Mouse (Mus musculus): Measurements from ENCODE around the gene Pagr1b. TPM values are rescaled to one million over a fixed set of nuclear protein-coding genes. Genes with fewer than 3 reads are reported as not detected.
A peak's percentile ranks its signal among the peaks of the same experiment; 100 is the strongest.

Pagr1b gene
- polyA plus RNA-seq, 1 experiment from 2014 or later, result 0.30 TPM

DNA sequence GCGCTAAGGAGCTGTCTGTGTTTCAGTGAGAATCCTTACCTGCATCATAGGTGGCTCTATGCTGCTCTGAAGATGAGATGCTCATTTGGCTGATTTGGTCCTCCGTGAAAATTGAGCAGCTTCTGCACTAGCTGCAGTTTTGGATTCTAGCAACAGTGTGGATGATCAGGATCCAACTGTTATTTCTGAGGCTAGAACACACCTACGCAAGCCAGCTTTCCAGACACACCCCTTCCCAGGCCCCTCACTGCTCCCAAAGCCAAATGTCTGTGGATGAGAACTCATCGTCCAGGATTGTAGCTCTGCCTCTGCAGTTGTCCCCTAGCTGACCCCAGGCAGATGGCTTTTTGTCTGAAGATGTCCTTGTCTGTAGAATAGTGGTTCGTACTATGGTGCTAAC, 55.2 kb downstream of the Pagr1b start:
- H3K36me3 ChIP-seq, result peaks cover 83% of the 10 kb centered on the region
- 88% methylated on average over 5 of the region's 5 CpGs for WGBS
- no peak for ATAC-seq

DNA sequence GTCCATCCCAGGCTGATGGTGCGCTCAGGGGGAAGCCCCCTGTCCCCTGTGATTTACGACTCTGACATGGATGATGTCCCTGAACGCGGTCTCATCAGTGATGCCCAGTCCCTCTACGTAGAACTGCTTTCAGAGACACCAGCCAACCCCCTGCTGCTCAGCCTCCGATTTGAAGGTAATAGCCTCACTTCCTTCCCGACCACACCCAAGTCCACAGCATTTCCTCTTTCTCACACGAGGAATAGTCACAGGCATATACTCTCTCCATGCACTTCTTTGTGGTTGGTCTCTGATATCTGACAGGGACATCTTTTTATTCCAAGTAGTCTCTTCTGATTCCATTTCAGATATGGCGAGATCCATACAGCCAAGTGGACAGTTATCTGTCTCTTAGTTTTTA, 56.5 kb downstream of the Pagr1b start:
- WGBS, result 76% methylated on average over 9 of the region's 9 CpGs
- H3K9ac ChIP-seq (replicated peaks), result no peak overlapping the region
- no peaks in the 10 kb centered on the region for H3K9me3 ChIP-seq
- peaks cover 82% of the 10 kb centered on the region for H3K36me3 ChIP-seq
- H3K4me3 ChIP-seq (replicated peaks), result no peak overlapping the region
- no peak for ATAC-seq
- no peak overlapping the region for H3K27ac ChIP-seq
- H3K4me2 ChIP-seq (replicated peaks), result no peak overlapping the region
- H3K27me3 ChIP-seq, result peaks cover 38% of the 10 kb centered on the region
- no peaks in the 10 kb centered on the region for H3K4me1 ChIP-seq (replicated peaks)

More for the DNA sequence above, 55.2 kb downstream of the Pagr1b start:
- no peaks in the 10 kb centered on the region for H3K9me3 ChIP-seq
- H3K9ac ChIP-seq (replicated peaks), result no peak overlapping the region
- no peaks in the 10 kb centered on the region for H3K4me1 ChIP-seq (replicated peaks)
- peaks cover 38% of the 10 kb centered on the region for H3K27me3 ChIP-seq
- H3K4me2 ChIP-seq (replicated peaks), result no peak overlapping the region
- no peak overlapping the region for H3K27ac ChIP-seq
- no peak overlapping the region for H3K4me3 ChIP-seq (replicated peaks)

DNA sequence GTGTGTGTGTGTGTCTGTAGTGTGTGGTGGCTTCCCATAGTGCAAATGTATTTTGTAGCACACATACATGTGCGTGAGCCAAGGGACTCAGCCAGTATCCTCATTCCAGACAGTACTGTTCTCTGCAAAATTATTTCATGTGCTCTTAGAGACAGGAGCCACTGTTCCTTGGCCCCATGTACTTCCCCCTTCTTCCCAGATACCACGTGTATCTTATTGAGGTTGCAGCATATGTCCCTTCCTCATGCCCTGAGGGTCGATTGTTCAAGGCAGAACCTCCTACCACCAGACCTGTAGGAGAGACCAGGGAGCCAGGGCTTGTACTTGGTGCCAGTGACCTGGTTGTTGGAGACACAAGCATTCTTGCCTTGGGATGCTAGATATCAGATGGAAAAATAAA, 61.2 kb downstream of the Pagr1b start:
- Histone ChIP-seq H3K9me3 (no peaks in the 10 kb centered on the region), H3K27ac (no peak overlapping the region), H3K4me3 (replicated peaks) (no peak overlapping the region), H3K27me3 (peaks cover 22% of the 10 kb centered on the region), H3K36me3 (peaks cover 48% of the 10 kb centered on the region), H3K9ac (replicated peaks) (no peak overlapping the region), H3K4me2 (replicated peaks) (no peak overlapping the region), H3K4me1 (replicated peaks) (peaks cover 35% of the 10 kb centered on the region)
- ATAC-seq, result no peak
- WGBS, result 64% methylated on average over 3 of the region's 3 CpGs

DNA sequence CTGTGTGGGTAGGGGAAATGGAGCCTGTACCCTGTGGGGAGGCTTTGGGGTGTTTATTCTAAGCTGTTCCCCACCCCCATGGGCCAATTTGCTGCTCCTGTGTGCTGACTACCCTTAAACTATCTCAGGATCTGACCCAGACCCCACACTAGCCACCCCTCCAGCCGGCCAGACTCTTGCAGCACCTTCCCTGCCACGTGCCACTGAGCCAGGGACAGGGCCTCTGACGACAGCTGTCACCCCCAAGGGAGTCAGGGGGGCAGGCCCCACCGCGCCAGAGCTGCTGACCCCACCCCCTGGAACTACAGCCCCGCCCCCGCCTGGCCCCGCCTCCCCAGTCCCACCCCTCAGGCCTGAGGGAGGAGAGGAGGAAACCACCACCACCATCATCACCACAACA, 63.6 kb downstream of the Pagr1b start:
- H3K4me2 ChIP-seq (replicated peaks), result peak overlapping the region; percentile 98
- peaks cover 26% of the 10 kb centered on the region for H3K36me3 ChIP-seq
- H3K9ac ChIP-seq (replicated peaks), result peak overlapping the region; percentile 81
- ATAC-seq, result no peak
- 0% methylated on average over 5 of the region's 8 CpGs for WGBS
- peak overlapping the region; percentile 63 for H3K4me3 ChIP-seq (replicated peaks)
- H3K27ac ChIP-seq, result no peak overlapping the region
- H3K9me3 ChIP-seq, result no peaks in the 10 kb centered on the region
- peaks cover 58% of the 10 kb centered on the region for H3K4me1 ChIP-seq (replicated peaks)
- H3K27me3 ChIP-seq, result peaks cover 22% of the 10 kb centered on the region

DNA sequence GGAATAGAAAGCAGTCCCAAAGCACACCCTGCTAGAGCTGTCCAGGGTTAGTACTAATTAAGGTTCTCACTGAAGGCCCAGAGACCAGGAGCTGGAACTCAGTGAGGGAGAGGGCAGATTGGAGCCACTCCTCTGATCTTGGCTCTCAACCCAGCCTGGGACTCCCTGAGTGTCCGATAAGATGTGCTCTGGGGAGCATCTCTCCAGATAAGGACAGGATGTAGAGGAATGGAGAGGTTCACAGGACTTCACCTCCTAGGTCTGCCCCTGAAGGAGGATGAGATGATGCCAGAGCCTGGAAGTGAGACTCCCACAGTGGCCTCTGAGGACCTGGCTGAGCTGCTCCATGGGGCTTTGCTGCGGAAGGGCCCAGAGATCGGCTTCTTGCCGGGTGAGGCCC, 64.5 kb downstream of the Pagr1b start:
- Histone ChIP-seq H3K36me3 (peaks cover 16% of the 10 kb centered on the region), H3K9me3 (no peaks in the 10 kb centered on the region), H3K9ac (replicated peaks) (peak overlapping the region; percentile 81), H3K4me2 (replicated peaks) (peak overlapping the region; percentile 98), H3K4me3 (replicated peaks) (peak overlapping the region; percentile 63), H3K27me3 (peaks cover 22% of the 10 kb centered on the region), H3K27ac (0 out of 2 replicates have a peak overlapping the region, but pooled peaks have one; percentile 25), H3K4me1 (replicated peaks) (peaks cover 67% of the 10 kb centered on the region)
- 22% methylated on average over 4 of the region's 4 CpGs for WGBS
- no peak for ATAC-seq

Small RNA genes within 50 kb of the gene (microRNA-seq; reads per million reads assigned to microRNA genes)
- not detected for gene Gm44343

Other genes starting within 250 kb of the Pagr1b start
- 163 and 180 TPM in 2 replicates for gene Ypel3, start 239.5 kb downstream of the Pagr1b start, polyA plus RNA-seq (2015; fragmentation: Nextera tagmentation; extraction: Ambion mirVana)
- 0.36 and 0.49 TPM in 2 replicates for gene Tbx6, start 235.0 kb downstream of the Pagr1b start, polyA plus RNA-seq (2015; fragmentation: Nextera tagmentation; extraction: Ambion mirVana)
- 224 and 241 TPM in 2 replicates for gene Ppp4c, start 224.0 kb downstream of the Pagr1b start, polyA plus RNA-seq (2015; fragmentation: Nextera tagmentation; extraction: Ambion mirVana)
- gene Fam57b, start 218.8 kb downstream of the Pagr1b start, polyA plus RNA-seq (2015; fragmentation: Nextera tagmentation; extraction: Ambion mirVana), result 48.3 and 52.6 TPM in 2 replicates
- not detected in 2 replicates for gene 4930451I11Rik, start 184.8 kb downstream of the Pagr1b start, polyA plus RNA-seq (2015; fragmentation: Nextera tagmentation; extraction: Ambion mirVana)
- gene Doc2a, start 169.1 kb downstream of the Pagr1b start, polyA plus RNA-seq (2015; fragmentation: Nextera tagmentation; extraction: Ambion mirVana), result 5.3 and 8.5 TPM in 2 replicates
- gene Hirip3, start 154.5 kb downstream of the Pagr1b start, polyA plus RNA-seq (2015; fragmentation: Nextera tagmentation; extraction: Ambion mirVana), result 26.8 and 28.5 TPM in 2 replicates
- gene Ino80e, start 154.1 kb downstream of the Pagr1b start, polyA plus RNA-seq (2015; fragmentation: Nextera tagmentation; extraction: Ambion mirVana), result 84.3 and 88.8 TPM in 2 replicates
- 61.4 and 63.1 TPM in 2 replicates for gene Taok2, start 131.8 kb downstream of the Pagr1b start, polyA plus RNA-seq (2015; fragmentation: Nextera tagmentation; extraction: Ambion mirVana)
- gene Tmem219, start 93.6 kb downstream of the Pagr1b start, polyA plus RNA-seq (2015; fragmentation: Nextera tagmentation; extraction: Ambion mirVana), result 33.2 and 35.0 TPM in 2 replicates
- 84.3 and 85.7 TPM in 2 replicates for gene Kctd13, start 87.6 kb downstream of the Pagr1b start, polyA plus RNA-seq (2015; fragmentation: Nextera tagmentation; extraction: Ambion mirVana)
- 5.5 and 5.8 TPM in 2 replicates for gene Asphd1, start 66.9 kb downstream of the Pagr1b start, polyA plus RNA-seq (2015; fragmentation: Nextera tagmentation; extraction: Ambion mirVana)
- 34.9 and 35.3 TPM in 2 replicates for gene Sez6l2, start 65.9 kb downstream of the Pagr1b start, polyA plus RNA-seq (2015; fragmentation: Nextera tagmentation; extraction: Ambion mirVana)
- gene Cdipt, start 40.6 kb downstream of the Pagr1b start, polyA plus RNA-seq (2015; fragmentation: Nextera tagmentation; extraction: Ambion mirVana), result 101 and 108 TPM in 2 replicates
- 0.72 and 0.85 TPM in 2 replicates for gene Cdiptos, start 40.4 kb downstream of the Pagr1b start, polyA plus RNA-seq (2015; fragmentation: Nextera tagmentation; extraction: Ambion mirVana)
- gene Mvp, start 1.9 kb downstream of the Pagr1b start, polyA plus RNA-seq (2015; fragmentation: Nextera tagmentation; extraction: Ambion mirVana), result 3.0 and 3.7 TPM in 2 replicates
- gene Pagr1a, start 868 bp upstream of the Pagr1b start, polyA plus RNA-seq (2015; fragmentation: Nextera tagmentation; extraction: Ambion mirVana), result 39.8 and 40.8 TPM in 2 replicates
- 72.0 and 73.9 TPM in 2 replicates for gene Gm42742, start 4.6 kb upstream of the Pagr1b start, polyA plus RNA-seq (2015; fragmentation: Nextera tagmentation; extraction: Ambion mirVana)
- 10.8 and 11.9 TPM in 2 replicates for gene Prrt2, start 4.7 kb upstream of the Pagr1b start, polyA plus RNA-seq (2015; fragmentation: Nextera tagmentation; extraction: Ambion mirVana)
- gene Maz, start 10.6 kb upstream of the Pagr1b start, polyA plus RNA-seq (2015; fragmentation: Nextera tagmentation; extraction: Ambion mirVana), result 58.2 and 72.5 TPM in 2 replicates
- gene Kif22, start 26.0 kb upstream of the Pagr1b start, polyA plus RNA-seq (2015; fragmentation: Nextera tagmentation; extraction: Ambion mirVana), result 57.5 and 61.0 TPM in 2 replicates
- gene Zg16, start 70.8 kb upstream of the Pagr1b start, polyA plus RNA-seq (2015; fragmentation: Nextera tagmentation; extraction: Ambion mirVana), result not detected in 2 replicates
- 0.90 and 1.5 TPM in 2 replicates for gene AI467606, start 74.9 kb upstream of the Pagr1b start, polyA plus RNA-seq (2015; fragmentation: Nextera tagmentation; extraction: Ambion mirVana)
- 0.79 and 0.98 TPM in 2 replicates for gene Qprt, start 105.7 kb upstream of the Pagr1b start, polyA plus RNA-seq (2015; fragmentation: Nextera tagmentation; extraction: Ambion mirVana)
- gene Spn, start 121.3 kb upstream of the Pagr1b start, polyA plus RNA-seq (2015; fragmentation: Nextera tagmentation; extraction: Ambion mirVana), result 0.06 and 0.09 TPM in 2 replicates
- gene Cd2bp2, start 179.6 kb upstream of the Pagr1b start, polyA plus RNA-seq (2015; fragmentation: Nextera tagmentation; extraction: Ambion mirVana), result 90.8 and 96.1 TPM in 2 replicates
- gene Tbc1d10b, start 192.0 kb upstream of the Pagr1b start, polyA plus RNA-seq (2015; fragmentation: Nextera tagmentation; extraction: Ambion mirVana), result 30.0 and 30.7 TPM in 2 replicates
- gene Mylpf, start 192.4 kb upstream of the Pagr1b start, polyA plus RNA-seq (2015; fragmentation: Nextera tagmentation; extraction: Ambion mirVana), result 8.5 and 9.0 TPM in 2 replicates
- gene Zfp553, start 216.6 kb upstream of the Pagr1b start, polyA plus RNA-seq (2015; fragmentation: Nextera tagmentation; extraction: Ambion mirVana), result 69.3 and 75.4 TPM in 2 replicates
- 27.1 and 28.3 TPM in 2 replicates for gene Sept1, start 216.6 kb upstream of the Pagr1b start, polyA plus RNA-seq (2015; fragmentation: Nextera tagmentation; extraction: Ambion mirVana)
- gene Zfp771, start 227.8 kb upstream of the Pagr1b start, polyA plus RNA-seq (2015; fragmentation: Nextera tagmentation; extraction: Ambion mirVana), result 50.5 and 59.7 TPM in 2 replicates
- 142 and 143 TPM in 2 replicates for gene Dctpp1, start 244.2 kb upstream of the Pagr1b start, polyA plus RNA-seq (2015; fragmentation: Nextera tagmentation; extraction: Ambion mirVana)

Measured in midbrain, embryonic 13.5 days (tissue).